Mouse (Mus musculus): ENCODE measurements around the gene Neurog3. TPM values are rescaled to one million over a fixed set of nuclear protein-coding genes. Genes with fewer than 3 reads are reported as not detected.

Neurog3 gene
- 0.35 and 0.68 TPM in 2 replicates for polyA plus RNA-seq (2015; fragmentation: Nextera tagmentation; extraction: Ambion mirVana)

DNA sequence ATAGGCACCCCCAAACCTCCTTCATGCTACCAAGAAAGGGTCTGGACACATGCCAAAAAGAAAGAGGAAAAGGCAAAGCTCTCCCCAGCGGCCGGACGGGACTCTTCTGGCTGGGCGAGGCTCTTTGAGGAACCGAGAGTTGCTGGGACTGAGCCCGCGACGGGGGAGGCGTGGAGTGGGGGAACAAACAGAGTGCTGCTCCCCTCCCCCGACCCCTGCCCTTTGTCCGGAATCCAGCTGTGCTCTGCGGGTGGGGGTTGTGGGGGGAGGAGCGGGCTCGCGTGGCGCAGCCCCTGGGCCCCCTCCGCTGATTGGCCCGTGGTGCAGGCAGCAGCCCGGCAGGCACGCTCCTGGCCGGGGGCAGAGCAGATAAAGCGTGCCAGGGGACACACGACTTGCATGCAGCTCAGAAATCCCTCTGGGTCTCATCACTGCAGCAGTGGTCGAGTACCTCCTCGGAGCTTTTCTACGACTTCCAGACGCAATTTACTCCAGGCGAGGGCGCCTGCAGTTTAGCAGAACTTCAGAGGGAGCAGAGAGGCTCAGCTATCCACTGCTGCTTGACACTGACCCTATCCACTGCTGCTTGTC lies at the start of gene Neurog3:
Gene Neurog3 (plus strand): TSS at position 400 of the 591 bp plus-strand sequence.
- peaks cover 98% of the 10 kb centered on the region for H3K27me3 ChIP-seq (replicated peaks)
- no peak within 1 kb of the TSS for H3K9ac ChIP-seq (replicated peaks)
- H3K36me3 ChIP-seq: no peaks in the 10 kb centered on the region
- peak within 1 kb of the TSS; percentile 50 for H3K4me2 ChIP-seq
- no peaks in the 10 kb centered on the region for H3K9me3 ChIP-seq (replicated peaks)
- WGBS: under 1% methylated on average over 24 of the region's 29 CpGs
- peak within 1 kb of the TSS; percentile 24 for H3K4me3 ChIP-seq (replicated peaks)
- peaks cover 57% of the 10 kb centered on the region for H3K4me1 ChIP-seq
- no peak for ATAC-seq (ENCODE audit: low FRiP score)
- no peak within 1 kb of the TSS for H3K27ac ChIP-seq (replicated peaks)

- Histone ChIP-seq H3K4me1 (no peaks in the 10 kb centered on the region), H3K27me3 (replicated peaks) (no peaks in the 10 kb centered on the region), H3K27ac (replicated peaks) (no peak overlapping the region), H3K36me3 (no peaks in the 10 kb centered on the region), H3K4me2 (no peak overlapping the region), H3K4me3 (replicated peaks) (no peak overlapping the region), H3K9ac (replicated peaks) (no peak overlapping the region), H3K9me3 (replicated peaks) (no peaks in the 10 kb centered on the region)
- WGBS: 68% methylated on average over 2 of the region's 2 CpGs
- no peak for ATAC-seq (ENCODE audit: low FRiP score)
These were observed 46.8 kb upstream of the Neurog3 start for GRCm38 (mm10) chr10:62086044-62086443.

DNA sequence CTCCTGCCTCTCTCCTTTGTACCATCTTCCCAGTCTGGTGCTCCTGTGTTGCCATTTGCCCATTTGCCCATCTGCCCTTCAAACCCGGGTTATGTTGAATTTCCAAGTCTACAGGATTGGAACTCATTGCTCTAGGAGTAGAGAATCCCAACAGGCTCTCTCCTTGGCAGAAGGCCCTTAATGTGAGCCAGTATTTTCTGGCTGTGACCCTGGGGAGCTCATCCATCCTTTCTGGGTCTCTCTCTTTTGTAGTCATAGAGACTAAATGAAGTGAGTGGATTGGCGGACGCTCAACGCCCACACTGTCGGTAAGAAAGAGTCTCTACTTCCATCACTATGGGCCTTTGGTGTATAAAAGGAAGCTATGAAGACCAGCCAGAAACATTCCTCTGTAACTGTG lies 46.1 kb upstream of the Neurog3 start:
- Histone ChIP-seq H3K4me2 (no peak overlapping the region), H3K4me3 (replicated peaks) (no peak overlapping the region), H3K27ac (replicated peaks) (no peak overlapping the region), H3K36me3 (no peaks in the 10 kb centered on the region), H3K27me3 (replicated peaks) (no peaks in the 10 kb centered on the region), H3K4me1 (no peaks in the 10 kb centered on the region), H3K9me3 (replicated peaks) (no peaks in the 10 kb centered on the region), H3K9ac (replicated peaks) (no peak overlapping the region)
- no peak for ATAC-seq (ENCODE audit: low FRiP score)
- WGBS: 86% methylated on average over 5 of the region's 5 CpGs

GRCm38 (mm10) chr10:62088411-62088810 lies 44.5 kb upstream of the Neurog3 start:
- Histone ChIP-seq H3K4me3 (replicated peaks) (no peak overlapping the region), H3K9me3 (replicated peaks) (no peaks in the 10 kb centered on the region), H3K9ac (replicated peaks) (no peak overlapping the region), H3K4me2 (no peak overlapping the region), H3K27me3 (replicated peaks) (no peaks in the 10 kb centered on the region), H3K4me1 (no peaks in the 10 kb centered on the region), H3K27ac (replicated peaks) (no peak overlapping the region), H3K36me3 (no peaks in the 10 kb centered on the region)
- no peak for ATAC-seq (ENCODE audit: low FRiP score)
- 87% methylated on average over 5 of the region's 5 CpGs for WGBS

DNA sequence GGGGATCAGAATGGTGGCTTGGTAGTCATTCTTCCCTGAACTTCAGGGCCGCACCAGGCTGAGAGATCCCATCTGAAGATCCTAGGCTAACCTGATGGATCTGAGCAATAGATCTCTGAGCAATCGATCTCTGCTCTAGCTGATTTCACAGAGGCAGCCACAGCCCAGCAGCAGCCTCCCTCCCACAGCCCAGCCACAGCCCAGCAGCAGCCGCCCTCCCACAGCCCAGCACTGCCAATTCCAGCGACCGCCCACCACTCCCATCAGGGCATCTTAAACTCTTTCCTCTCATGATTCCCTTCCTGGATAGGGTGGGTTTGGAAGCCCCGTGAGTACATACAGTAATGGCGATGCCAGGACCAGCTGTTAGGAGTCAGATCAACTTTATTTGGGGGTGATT lies 43.8 kb upstream of the Neurog3 start:
- no peaks in the 10 kb centered on the region for H3K4me1 ChIP-seq
- no peaks in the 10 kb centered on the region for H3K27me3 ChIP-seq (replicated peaks)
- H3K4me3 ChIP-seq (replicated peaks): no peak overlapping the region
- H3K36me3 ChIP-seq: no peaks in the 10 kb centered on the region
- WGBS: 69% methylated on average over 7 of the region's 7 CpGs
- H3K9ac ChIP-seq (replicated peaks): no peak overlapping the region
- no peak overlapping the region for H3K4me2 ChIP-seq
- no peak overlapping the region for H3K27ac ChIP-seq (replicated peaks)
- ATAC-seq (ENCODE audit: low FRiP score): no peak
- no peaks in the 10 kb centered on the region for H3K9me3 ChIP-seq (replicated peaks)

DNA sequence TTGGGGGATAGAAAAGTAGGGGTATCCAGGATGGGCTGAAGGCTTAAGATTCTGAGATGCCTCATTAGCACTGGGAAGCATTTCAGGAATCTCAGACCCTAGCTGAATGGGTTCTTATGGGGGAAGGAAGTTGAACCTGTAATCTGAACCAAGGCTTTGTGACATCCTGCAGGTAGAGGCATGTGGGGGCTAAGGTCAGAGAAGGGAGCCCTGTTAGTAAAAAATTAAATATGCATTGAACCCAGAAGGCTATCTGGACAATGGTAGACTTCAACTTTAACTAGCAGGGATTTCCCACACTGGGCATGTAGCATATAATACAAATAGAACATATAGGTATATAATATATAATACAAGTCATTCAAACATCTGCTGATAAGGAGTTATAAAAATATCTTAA lies 43.4 kb upstream of the Neurog3 start:
- H3K4me3 ChIP-seq (replicated peaks): no peak overlapping the region
- no peaks in the 10 kb centered on the region for H3K9me3 ChIP-seq (replicated peaks)
- H3K27me3 ChIP-seq (replicated peaks): no peaks in the 10 kb centered on the region
- H3K27ac ChIP-seq (replicated peaks): no peak overlapping the region
- H3K36me3 ChIP-seq: no peaks in the 10 kb centered on the region
- H3K4me1 ChIP-seq: no peaks in the 10 kb centered on the region
- no peak overlapping the region for H3K9ac ChIP-seq (replicated peaks)
- H3K4me2 ChIP-seq: no peak overlapping the region
- ATAC-seq (ENCODE audit: low FRiP score): no peak

DNA sequence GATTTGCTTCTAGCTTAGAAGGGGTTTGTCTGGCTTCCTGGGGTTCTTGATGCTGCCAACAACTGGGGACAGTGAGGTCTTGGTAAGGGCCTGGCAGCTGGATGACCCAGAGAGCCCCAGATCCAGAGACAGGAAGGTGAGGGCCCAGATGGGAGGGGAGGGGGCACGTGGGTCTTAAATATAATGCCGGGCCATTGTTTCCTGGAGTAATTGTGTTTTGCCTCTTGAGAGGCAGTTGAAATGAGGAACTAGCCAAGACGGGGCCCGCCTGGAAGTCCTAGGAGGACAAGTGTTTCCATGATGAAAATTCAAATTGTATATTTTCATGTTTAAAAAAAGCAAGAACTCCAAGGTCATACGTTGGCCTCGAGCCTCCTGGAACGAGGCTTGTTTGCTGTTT lies 39.0 kb upstream of the Neurog3 start:
- ATAC-seq (ENCODE audit: low FRiP score): no peak
- 74% methylated on average over 7 of the region's 7 CpGs for WGBS

GRCm38 (mm10) chr10:62094401-62094800 lies 38.5 kb upstream of the Neurog3 start:
- no peak overlapping the region for H3K27ac ChIP-seq (replicated peaks)
- H3K9ac ChIP-seq (replicated peaks): no peak overlapping the region
- no peaks in the 10 kb centered on the region for H3K9me3 ChIP-seq (replicated peaks)
- WGBS: 88% methylated on average over 6 of the region's 6 CpGs
- no peaks in the 10 kb centered on the region for H3K36me3 ChIP-seq
- no peaks in the 10 kb centered on the region for H3K27me3 ChIP-seq (replicated peaks)
- ATAC-seq (ENCODE audit: low FRiP score): no peak
- H3K4me2 ChIP-seq: no peak overlapping the region
- H3K4me1 ChIP-seq: no peaks in the 10 kb centered on the region
- H3K4me3 ChIP-seq (replicated peaks): no peak overlapping the region

More for the DNA sequence above, 39.0 kb upstream of the Neurog3 start:
- no peak overlapping the region for H3K27ac ChIP-seq (replicated peaks)
- H3K4me2 ChIP-seq: no peak overlapping the region
- no peaks in the 10 kb centered on the region for H3K27me3 ChIP-seq (replicated peaks)
- no peaks in the 10 kb centered on the region for H3K9me3 ChIP-seq (replicated peaks)
- no peak overlapping the region for H3K9ac ChIP-seq (replicated peaks)
- no peaks in the 10 kb centered on the region for H3K36me3 ChIP-seq
- no peaks in the 10 kb centered on the region for H3K4me1 ChIP-seq
- no peak overlapping the region for H3K4me3 ChIP-seq (replicated peaks)

DNA sequence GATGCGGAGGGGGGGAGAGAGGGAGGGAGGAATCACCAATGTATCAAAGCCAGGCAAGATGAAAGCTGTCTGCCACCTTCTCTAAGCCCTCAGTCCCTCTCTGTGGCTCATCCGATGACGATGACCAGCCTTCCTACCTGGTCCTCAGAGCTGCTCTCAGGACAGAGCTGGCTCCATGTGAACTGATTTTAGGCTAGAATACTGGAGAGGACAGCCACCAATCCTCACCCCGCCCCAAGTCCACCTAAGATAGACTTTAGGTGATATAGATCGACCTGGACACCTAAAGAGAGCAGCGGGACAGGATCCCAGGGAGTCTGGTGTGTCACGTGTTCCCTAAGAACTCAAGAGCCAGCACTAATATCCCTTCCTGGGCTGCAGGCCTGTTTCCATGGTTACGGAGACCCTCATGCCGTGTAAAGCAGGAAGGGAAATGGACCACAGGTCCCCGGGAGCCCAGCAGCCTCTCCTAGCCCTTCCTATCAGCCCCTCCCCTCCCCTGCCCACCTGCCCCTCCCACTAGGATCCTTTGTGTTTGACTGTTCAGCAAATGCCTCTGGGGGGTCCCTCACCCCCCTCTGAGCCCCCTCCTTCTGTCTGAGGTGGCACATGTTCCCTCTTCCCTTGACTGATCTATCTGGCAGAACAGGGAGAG lies 33.0 kb upstream of the Neurog3 start:
- Histone ChIP-seq H3K4me2 (no peak overlapping the region), H3K4me3 (replicated peaks) (no peak overlapping the region), H3K27ac (replicated peaks) (peak overlapping the region; percentile 87), H3K36me3 (no peaks in the 10 kb centered on the region), H3K4me1 (peaks cover 25% of the 10 kb centered on the region), H3K9me3 (replicated peaks) (no peaks in the 10 kb centered on the region), H3K9ac (replicated peaks) (no peak overlapping the region), H3K27me3 (replicated peaks) (peaks cover 15% of the 10 kb centered on the region; the same call in 1 of the 2 replicates)
- ATAC-seq (ENCODE audit: low FRiP score): peak; percentile 75
- 35% methylated on average over 10 of the region's 10 CpGs for WGBS

DNA sequence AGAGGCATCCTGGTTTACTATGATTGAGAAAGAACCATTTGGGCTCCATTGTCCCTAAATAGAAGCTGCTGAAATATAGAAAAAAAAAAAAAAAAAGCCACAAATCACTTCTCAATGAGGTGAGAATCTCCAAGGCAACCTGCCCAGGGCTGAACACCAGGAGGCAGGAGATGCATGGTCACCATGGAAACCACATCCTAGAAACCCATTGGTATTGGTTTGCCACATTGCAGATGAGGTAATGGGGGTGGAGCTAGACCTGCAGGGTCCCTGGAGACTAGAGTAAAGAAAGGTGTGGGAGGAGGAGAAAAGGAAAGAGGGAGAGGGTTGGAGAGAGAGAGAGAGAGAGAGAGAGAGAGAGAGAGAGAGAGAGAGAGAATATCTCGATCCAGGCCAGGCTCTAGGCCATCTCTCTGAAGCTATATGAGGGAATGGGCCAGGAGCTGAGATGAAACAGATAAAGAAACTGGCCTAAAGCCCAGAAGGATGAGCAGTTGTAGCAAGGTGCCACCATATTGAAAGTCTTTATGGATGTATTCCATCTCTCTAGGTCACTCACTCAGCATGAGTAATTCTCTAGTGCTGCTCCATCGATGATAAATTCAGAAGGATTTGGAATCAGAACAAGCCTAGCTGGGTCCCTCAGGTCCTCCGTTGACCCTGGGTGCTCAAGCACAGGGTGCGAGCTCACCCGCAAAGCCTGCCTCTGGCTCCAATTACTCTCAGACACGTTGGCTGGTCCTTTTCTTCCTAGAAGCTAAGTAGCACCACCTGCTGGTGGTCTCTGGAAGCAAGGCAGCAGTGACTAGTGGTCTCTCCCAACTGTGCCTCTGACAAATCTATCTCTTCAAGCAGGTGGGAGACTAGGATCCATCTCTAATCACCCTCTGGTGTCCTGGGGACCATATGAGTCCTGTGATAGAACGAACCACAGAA lies 31.1 kb upstream of the Neurog3 start:
- Histone ChIP-seq H3K9me3 (replicated peaks) (no peaks in the 10 kb centered on the region), H3K4me1 (peaks cover 25% of the 10 kb centered on the region), H3K27ac (replicated peaks) (peak overlapping the region; percentile 87), H3K27me3 (replicated peaks) (peaks cover 15% of the 10 kb centered on the region; the same call in 1 of the 2 replicates), H3K4me2 (peak overlapping the region; percentile 13; the same call in 1 of the 2 replicates), H3K36me3 (no peaks in the 10 kb centered on the region), H3K4me3 (replicated peaks) (no peak overlapping the region), H3K9ac (replicated peaks) (no peak overlapping the region)
- 6% methylated on average over 7 of the region's 7 CpGs for WGBS
- peak; percentile 88 for ATAC-seq (ENCODE audit: low FRiP score)

GRCm38 (mm10) chr10:62104835-62105576 lies 27.9 kb upstream of the Neurog3 start:
- no peak for ATAC-seq (ENCODE audit: low FRiP score)
- peaks cover 31% of the 10 kb centered on the region for H3K4me1 ChIP-seq
- WGBS: 34% methylated on average over 7 of the region's 7 CpGs
- H3K9ac ChIP-seq (replicated peaks): no peak overlapping the region
- peaks cover 4% of the 10 kb centered on the region; the same call in 1 of the 2 replicates for H3K36me3 ChIP-seq
- H3K27ac ChIP-seq (replicated peaks): no peak overlapping the region
- H3K4me3 ChIP-seq (replicated peaks): no peak overlapping the region
- H3K9me3 ChIP-seq (replicated peaks): no peaks in the 10 kb centered on the region
- no peak overlapping the region for H3K4me2 ChIP-seq
- peaks cover 22% of the 10 kb centered on the region for H3K27me3 ChIP-seq (replicated peaks)

Measured in neural tube, embryonic 15.5 days (tissue).